Mouse (Mus musculus) forebrain, embryonic 10.5 days (tissue): ENCODE data around the gene Rnf185. TPM values are rescaled to one million over a fixed set of nuclear protein-coding genes. Genes with fewer than 3 reads are reported as not detected.

ENCODE experiments used
- DNase-seq: peaks from one replicate; pipeline ENCODE4 v3.0.0-alpha.2; 2017; ENCODE audit warnings: low spot score; ENCODE audit errors: extremely low spot score
- H3K27ac ChIP-seq: fragments of 300-500 bp; sonication (generic); 2 replicates; pipeline ENCODE4 v1.5.1; 2016; ENCODE audit warnings: mild to moderate bottlenecking
- H3K27me3 ChIP-seq: fragments of 300-500 bp; sonication (generic); 2 replicates; pipeline ENCODE4 v1.6.1; 2016; ENCODE audit warnings: mild to moderate bottlenecking; ENCODE audit not compliant: poor library complexity, severe bottlenecking
- H3K36me3 ChIP-seq: fragments of 300-500 bp; sonication (generic); replicated peaks from 2 replicates; pipeline ENCODE4 v1.6.1; 2016; ENCODE audit warnings: mild to moderate bottlenecking, moderate library complexity
- H3K4me1 ChIP-seq: fragments of 300-500 bp; sonication (generic); 2 replicates; pipeline ENCODE4 v1.6.1; 2016
- H3K4me3 ChIP-seq: fragments of 300-500 bp; sonication (generic); 2 replicates; pipeline ENCODE4 v1.5.1; 2016; ENCODE audit warnings: mild to moderate bottlenecking, moderate library complexity
- H3K9me3 ChIP-seq: fragments of 300-500 bp; sonication (generic); 2 replicates; pipeline ENCODE4 v1.6.1; 2016; ENCODE audit warnings: mild to moderate bottlenecking, moderate library complexity
- WGBS: fragments of 180-500 bp; shearing (Covaris S2); methylation state at CpG from one replicate; pipeline ENCODE4 v1.1.7; 2016; 5-methylcytosine and 5-hydroxymethylcytosine counted together
- polyA plus RNA-seq: library from polyadenylated mRNA; unstranded; fragments of >200 nt; fragmentation: Nextera tagmentation; extraction: Ambion mirVana; gene quantifications from 2 replicates; pipeline ENCODE4 v1.2.1, GENCODE M21; 2016

Gene Rnf185
- polyA plus RNA-seq, 1 experiment from 2014 or later = 39.6 TPM

DNA sequence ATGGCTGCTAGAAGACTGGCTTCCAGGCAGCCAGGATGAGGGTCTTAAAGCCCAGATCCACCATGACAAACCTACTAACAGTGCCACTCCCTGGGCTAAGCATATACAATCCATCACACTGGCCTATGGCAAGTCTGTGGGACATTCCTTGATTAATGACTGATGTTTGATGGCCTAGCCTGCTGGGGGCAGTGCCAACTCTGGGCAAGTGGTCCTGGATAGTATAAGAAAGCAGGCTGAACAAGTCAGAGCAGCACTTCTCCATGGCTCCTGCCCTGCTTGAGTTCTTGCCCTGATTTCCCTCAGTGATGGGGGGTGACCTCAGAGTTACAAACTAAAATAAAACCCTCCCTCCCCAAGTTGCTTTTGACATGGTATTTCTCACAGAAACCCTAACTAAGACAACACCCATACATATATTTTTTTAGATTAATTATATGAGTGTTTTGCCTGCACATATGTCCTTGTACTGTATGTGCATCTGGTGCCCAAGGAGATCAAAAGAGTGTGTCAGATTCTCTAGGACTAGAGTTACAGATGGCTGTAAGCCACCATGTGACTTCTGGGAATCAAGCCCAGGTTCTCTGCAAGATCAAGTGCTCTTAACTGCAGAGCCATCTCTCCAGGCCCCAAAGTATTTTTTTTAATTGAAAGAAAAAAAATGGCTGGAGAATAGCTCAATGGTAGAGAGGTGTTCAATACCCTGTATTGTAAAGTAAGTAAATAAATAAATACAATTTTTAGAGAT lies 10.3 kb downstream of the Rnf185 start:
- no peaks in the 10 kb centered on the region for H3K36me3 ChIP-seq
- no peaks in the 10 kb centered on the region for H3K27me3 ChIP-seq
- no peaks in the 10 kb centered on the region; the same call in 1 of the 2 replicates for H3K4me1 ChIP-seq
- no peak overlapping the region for H3K4me3 ChIP-seq
- no peak overlapping the region for H3K27ac ChIP-seq
- no peaks in the 10 kb centered on the region for H3K9me3 ChIP-seq
- no peak for DNase-seq

DNA sequence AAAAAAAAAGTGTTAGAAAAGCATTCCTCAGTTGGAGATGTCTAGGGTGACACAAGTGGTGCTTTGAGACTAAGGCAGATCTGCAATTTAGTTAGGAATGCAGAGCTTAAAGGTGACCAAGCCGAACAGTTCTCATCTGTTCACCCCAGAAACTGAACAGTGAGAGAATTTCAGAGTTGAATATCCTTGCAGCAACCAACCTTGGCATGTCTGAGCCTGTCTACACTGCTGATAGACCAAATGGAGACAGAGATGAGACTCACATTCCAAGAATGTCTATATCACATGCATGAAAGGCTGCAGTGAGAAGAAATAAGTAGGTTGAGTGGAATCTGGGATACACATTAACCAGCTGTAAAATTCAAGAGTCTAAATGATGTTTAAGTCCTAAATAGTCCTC lies 14.5 kb downstream of the Rnf185 start:
- 86% methylated on average over 1 of the region's 1 CpGs for WGBS

DNA sequence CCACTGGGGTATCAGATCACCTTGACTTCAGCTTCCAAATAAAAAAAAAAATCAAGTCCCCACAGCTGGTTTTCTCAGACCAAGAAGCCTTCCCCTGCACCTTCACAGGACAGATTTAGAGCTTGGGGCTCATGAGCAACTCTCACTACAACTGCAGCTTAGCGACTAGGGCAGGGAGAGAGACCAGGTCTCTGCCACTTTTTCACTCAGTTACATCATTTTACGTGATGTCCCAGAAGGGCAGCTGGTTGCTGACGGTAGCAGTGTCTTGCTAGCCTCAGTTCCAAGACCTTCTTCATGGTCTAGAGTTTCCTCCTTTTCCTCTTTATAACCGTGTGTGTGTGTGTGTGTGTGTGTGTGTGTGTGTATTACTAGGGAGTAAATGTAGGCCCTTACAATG lies 18.4 kb downstream of the Rnf185 start:
- Histone ChIP-seq H3K27me3 (no peaks in the 10 kb centered on the region), H3K4me1 (peaks cover 3% of the 10 kb centered on the region; the same call in 1 of the 2 replicates), H3K4me3 (no peak overlapping the region), H3K27ac (no peak overlapping the region), H3K36me3 (peaks cover 6% of the 10 kb centered on the region; the same call in 1 of the 2 replicates), H3K9me3 (no peaks in the 10 kb centered on the region)
- DNase-seq = no peak
- 86% methylated on average over 4 of the region's 4 CpGs for WGBS

More for the DNA sequence above, 14.5 kb downstream of the Rnf185 start:
- H3K27me3 ChIP-seq = no peaks in the 10 kb centered on the region
- no peak overlapping the region for H3K4me3 ChIP-seq
- H3K4me1 ChIP-seq = peaks cover 3% of the 10 kb centered on the region; the same call in 1 of the 2 replicates
- no peak overlapping the region for H3K27ac ChIP-seq
- DNase-seq = no peak
- H3K36me3 ChIP-seq = no peaks in the 10 kb centered on the region
- H3K9me3 ChIP-seq = no peaks in the 10 kb centered on the region

DNA sequence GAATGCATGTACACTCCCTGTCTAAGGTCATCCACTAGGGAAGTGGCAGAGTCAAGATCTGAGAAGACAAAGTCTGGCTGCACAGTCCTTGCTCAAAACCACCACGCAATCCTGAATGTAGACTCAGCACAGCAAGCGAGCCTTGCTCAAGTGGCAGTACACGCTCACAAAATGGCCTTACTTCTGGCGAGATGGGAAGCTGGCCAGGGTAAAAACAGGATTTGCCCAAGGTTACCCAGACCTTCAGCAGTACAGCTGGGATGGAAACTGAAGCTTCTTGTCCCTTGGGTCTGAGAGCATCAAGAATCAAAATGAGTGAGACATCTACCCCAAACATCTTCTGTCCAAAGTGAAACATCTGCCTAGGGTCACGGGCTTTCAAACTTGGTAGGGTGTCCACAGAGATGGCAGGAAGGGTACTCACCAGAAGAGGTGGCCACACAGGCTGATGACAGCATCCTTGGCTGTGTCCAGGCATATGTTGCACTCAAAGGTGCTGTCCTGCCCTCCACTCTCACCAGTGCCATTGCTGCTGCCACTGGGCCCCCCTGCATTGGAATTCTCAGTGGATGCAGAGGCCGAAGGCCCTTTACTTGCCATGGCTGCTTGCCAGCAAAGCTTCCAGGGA lies 20.1 kb downstream of the Rnf185 start:
- Histone ChIP-seq H3K36me3 (peaks cover 6% of the 10 kb centered on the region; the same call in 1 of the 2 replicates), H3K27ac (no peak overlapping the region), H3K4me3 (no peak overlapping the region), H3K4me1 (peaks cover 3% of the 10 kb centered on the region; the same call in 1 of the 2 replicates), H3K27me3 (no peaks in the 10 kb centered on the region), H3K9me3 (no peaks in the 10 kb centered on the region)
- WGBS = 94% methylated on average over 6 of the region's 6 CpGs
- no peak for DNase-seq

DNA sequence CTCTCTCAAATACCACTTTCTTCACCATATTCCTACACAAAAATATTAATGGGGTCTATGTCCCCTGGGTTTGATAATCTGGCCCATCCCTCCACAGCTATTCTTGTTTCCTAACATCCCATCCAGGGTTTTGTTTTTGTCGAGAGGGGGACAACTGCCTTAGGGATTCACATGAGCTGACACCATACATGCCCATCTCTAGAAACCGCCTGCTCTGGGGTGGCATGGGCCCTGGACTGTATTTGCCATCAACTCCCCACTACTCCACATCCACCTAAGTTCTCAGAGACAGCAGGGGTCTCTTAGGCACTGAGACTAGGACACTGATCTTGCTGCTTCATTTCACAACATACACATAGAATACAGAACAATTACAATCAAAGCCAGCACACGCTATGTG lies 20.6 kb downstream of the Rnf185 start:
- Histone ChIP-seq H3K36me3 (peaks cover 7% of the 10 kb centered on the region), H3K27me3 (no peaks in the 10 kb centered on the region), H3K27ac (no peak overlapping the region), H3K4me1 (peaks cover 3% of the 10 kb centered on the region; the same call in 1 of the 2 replicates), H3K4me3 (no peak overlapping the region), H3K9me3 (no peaks in the 10 kb centered on the region)
- DNase-seq = no peak
- WGBS = 95% methylated on average over 3 of the region's 3 CpGs

DNA sequence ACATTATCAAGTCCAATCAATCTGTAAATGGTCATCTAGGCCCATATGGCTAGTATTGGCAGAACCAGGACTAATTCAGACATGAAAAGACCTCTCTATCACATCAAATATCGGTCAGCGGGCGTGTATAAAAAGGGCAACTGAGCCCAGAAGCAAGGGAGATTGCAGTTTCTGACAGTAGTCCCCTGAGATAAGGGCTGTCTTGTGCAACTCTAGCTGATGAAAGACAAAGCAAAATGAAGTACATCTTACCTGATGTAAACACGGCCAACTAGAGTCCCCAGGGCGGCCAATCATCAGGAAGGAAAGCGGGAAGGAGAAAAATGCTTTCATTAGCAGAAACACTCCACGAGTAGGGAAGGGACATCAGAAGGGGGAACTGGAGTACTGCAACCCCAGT lies 23.5 kb downstream of the Rnf185 start:
- no peak for DNase-seq
- Histone ChIP-seq H3K4me3 (no peak overlapping the region), H3K27me3 (no peaks in the 10 kb centered on the region), H3K36me3 (peaks cover 35% of the 10 kb centered on the region), H3K27ac (no peak overlapping the region), H3K4me1 (peaks cover 2% of the 10 kb centered on the region; the same call in 1 of the 2 replicates), H3K9me3 (peaks cover 3% of the 10 kb centered on the region; the same call in 1 of the 2 replicates)
- 89% methylated on average over 7 of the region's 7 CpGs for WGBS

DNA sequence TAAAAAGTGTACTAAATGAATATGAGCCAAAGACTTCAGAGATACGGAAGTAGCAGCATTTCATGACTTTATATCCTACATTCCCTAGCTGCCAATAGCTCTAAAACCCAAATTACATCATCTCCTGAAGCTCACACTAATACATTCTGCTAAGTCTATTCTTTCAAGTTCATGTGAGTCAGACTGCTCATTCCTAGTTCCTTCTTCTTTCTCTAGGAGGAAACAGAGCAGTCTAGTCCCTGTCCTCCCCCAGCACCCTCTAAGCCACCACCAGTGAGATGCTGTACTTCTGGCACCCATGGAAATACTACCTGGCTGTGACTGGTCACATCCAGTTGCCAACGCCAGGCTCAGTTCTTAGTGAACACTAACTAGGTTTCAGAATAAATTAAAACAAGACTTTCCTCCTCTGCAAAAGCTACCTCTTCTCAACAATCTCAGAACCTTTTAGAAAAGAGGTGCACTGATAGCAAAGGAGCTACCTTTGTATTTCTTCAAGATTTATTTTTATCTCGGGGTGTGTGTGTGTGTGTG lies 24.4 kb downstream of the Rnf185 start:
- Histone ChIP-seq H3K4me3 (no peak overlapping the region), H3K36me3 (peaks cover 44% of the 10 kb centered on the region), H3K27me3 (no peaks in the 10 kb centered on the region), H3K27ac (no peak overlapping the region), H3K4me1 (no peaks in the 10 kb centered on the region), H3K9me3 (peaks cover 9% of the 10 kb centered on the region; the same call in 1 of the 2 replicates)
- 90% methylated on average over 3 of the region's 3 CpGs for WGBS
- no peak for DNase-seq

DNA sequence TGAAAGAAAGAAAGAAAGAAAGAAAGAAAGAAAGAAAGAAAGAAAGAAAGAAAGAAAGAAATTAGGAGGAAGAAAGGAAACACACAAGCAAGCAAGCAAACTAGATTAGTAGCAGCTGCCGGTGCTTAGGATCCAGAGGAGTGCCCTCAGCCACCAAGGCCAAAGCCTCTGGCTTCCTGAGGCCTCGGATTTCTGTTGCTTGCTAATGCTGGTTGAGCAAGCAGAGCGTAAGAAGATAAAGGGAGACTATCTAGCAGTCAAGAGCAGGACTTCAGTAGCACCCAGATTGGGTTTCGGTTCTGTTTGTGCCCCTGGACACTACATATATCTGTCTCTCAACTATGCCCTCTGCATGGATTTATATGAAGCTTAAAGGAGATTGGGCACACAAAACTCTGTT lies 29.9 kb downstream of the Rnf185 start:
- WGBS = 86% methylated on average over 4 of the region's 4 CpGs

DNA sequence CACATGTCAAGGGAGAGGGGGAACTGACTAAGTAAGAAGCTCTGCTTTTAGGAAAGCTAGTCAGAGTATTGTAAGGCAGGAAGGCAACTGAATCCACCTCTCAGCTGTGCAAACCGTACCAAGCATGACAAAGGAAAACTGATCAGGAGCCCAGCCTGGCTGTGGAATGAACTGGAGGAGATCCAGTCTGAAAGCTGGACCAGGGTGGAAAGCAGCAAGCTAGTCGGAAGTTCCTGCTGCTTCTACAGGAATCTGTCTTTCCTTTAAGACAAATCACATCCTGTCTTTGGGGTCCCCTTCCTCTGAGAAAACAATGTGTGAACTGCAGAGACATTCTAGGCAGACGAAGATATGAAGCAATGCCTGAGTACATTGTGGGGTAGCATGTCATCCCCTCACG lies 33.4 kb downstream of the Rnf185 start:
- no peak overlapping the region for H3K4me3 ChIP-seq
- H3K9me3 ChIP-seq = peaks cover 6% of the 10 kb centered on the region; the same call in 1 of the 2 replicates
- no peaks in the 10 kb centered on the region for H3K4me1 ChIP-seq
- 86% methylated on average over 4 of the region's 4 CpGs for WGBS
- no peak for DNase-seq
- no peak overlapping the region for H3K27ac ChIP-seq
- H3K36me3 ChIP-seq = peaks cover 70% of the 10 kb centered on the region
- no peaks in the 10 kb centered on the region for H3K27me3 ChIP-seq

More for the DNA sequence above, 29.9 kb downstream of the Rnf185 start:
- Histone ChIP-seq H3K4me3 (no peak overlapping the region), H3K36me3 (peaks cover 67% of the 10 kb centered on the region), H3K4me1 (no peaks in the 10 kb centered on the region), H3K9me3 (peaks cover 9% of the 10 kb centered on the region; the same call in 1 of the 2 replicates), H3K27ac (no peak overlapping the region), H3K27me3 (no peaks in the 10 kb centered on the region)
- DNase-seq = no peak

DNA sequence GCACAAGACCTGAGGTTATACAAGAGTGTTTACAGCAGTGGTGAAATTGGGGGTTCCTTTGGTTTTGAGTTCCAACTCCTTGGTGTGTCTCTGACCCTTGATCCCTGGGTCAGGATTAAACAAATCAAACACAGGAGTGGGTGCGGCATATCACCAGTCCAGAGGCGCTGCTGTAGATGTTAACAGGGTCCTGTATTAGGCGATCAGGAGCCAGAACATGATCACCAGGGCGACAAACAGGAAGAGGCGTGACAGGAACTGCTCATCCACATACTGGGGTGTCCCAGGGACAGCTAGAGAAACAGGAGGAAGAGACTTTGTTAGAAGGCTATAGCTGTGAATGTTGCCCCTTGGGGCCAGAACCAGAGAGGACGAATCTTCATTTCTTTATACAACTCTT lies 34.4 kb downstream of the Rnf185 start:
- no peak overlapping the region for H3K27ac ChIP-seq
- peaks cover 63% of the 10 kb centered on the region for H3K36me3 ChIP-seq
- no peak overlapping the region for H3K4me3 ChIP-seq
- WGBS = 86% methylated on average over 6 of the region's 6 CpGs
- H3K27me3 ChIP-seq = no peaks in the 10 kb centered on the region
- DNase-seq = no peak
- no peaks in the 10 kb centered on the region for H3K9me3 ChIP-seq
- no peaks in the 10 kb centered on the region for H3K4me1 ChIP-seq

DNA sequence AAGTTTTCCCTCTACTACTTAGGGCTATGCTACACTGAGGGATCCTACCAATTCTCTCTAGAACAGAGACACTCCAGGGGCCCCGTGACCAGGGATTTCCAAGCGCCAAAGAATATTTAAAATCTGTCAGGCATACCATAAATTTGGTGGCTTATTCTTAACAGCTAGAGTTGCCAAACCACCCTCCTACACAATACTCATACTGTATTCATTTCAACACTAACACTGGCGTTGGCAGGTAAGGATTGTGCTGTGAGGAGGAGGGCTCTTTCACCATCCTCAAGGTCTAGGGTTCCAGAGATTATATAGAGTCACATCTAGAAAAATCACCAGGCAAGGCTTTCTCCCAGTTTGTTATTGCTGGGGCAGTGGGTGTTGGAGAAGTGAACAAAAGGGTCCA lies 35.8 kb downstream of the Rnf185 start:
- H3K9me3 ChIP-seq = no peaks in the 10 kb centered on the region
- WGBS = 93% methylated on average over 3 of the region's 3 CpGs
- no peak overlapping the region for H3K27ac ChIP-seq
- no peak for DNase-seq
- no peak overlapping the region for H3K4me3 ChIP-seq
- H3K4me1 ChIP-seq = no peaks in the 10 kb centered on the region
- peaks cover 57% of the 10 kb centered on the region for H3K36me3 ChIP-seq
- no peaks in the 10 kb centered on the region for H3K27me3 ChIP-seq

DNA sequence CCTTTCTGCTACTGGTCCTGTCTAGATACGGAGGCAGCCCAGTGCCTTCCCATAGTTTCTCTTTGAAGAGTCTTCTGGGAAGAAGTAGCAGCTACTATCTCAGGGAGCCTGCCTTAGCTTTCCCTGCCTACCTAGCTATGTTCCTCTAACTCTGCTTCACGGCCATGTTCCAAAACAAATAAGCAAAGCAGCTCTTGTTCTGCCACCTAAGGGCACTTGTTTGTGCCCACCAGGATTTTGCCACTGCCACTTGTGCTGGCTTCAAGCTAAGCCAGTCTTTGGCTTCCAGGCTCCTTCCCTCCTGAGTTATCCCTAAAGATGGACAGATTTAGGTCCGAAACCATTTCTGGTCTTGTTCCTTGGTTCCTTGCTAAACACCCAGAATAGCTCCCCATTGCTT lies 40.1 kb downstream of the Rnf185 start:
- Histone ChIP-seq H3K4me3 (no peak overlapping the region), H3K27ac (no peak overlapping the region), H3K27me3 (no peaks in the 10 kb centered on the region), H3K4me1 (peaks cover 19% of the 10 kb centered on the region), H3K36me3 (peaks cover 31% of the 10 kb centered on the region), H3K9me3 (no peaks in the 10 kb centered on the region)
- DNase-seq = no peak
- 91% methylated on average over 3 of the region's 3 CpGs for WGBS
